Mouse (Mus musculus) bone marrow, adult 2 months (tissue): ENCODE results near the gene Islr.

Experiments used
- CTCF ChIP-seq: fragments of 200-500 bp; IDR thresholded peaks from 2 replicates; pipeline ENCODE4 v1.5.1; 2011; ENCODE audit warnings: low read length, control low read depth; ENCODE audit not compliant: control insufficient read depth, insufficient read depth
- POLR2A ChIP-seq: fragments of 200-500 bp; IDR thresholded peaks from 2 replicates; pipeline ENCODE4 v1.6.1; 2011; ENCODE audit warnings: low read depth, mild to moderate bottlenecking, control low read depth, low read length, borderline replicate concordance; ENCODE audit not compliant: control insufficient read depth

- no peak for TF ChIP-seq CTCF
- TF ChIP-seq POLR2A = no peak
Observed at GRCm38 (mm10) chr9:58157838-58158237, 46.3 kb downstream of the Islr start.
